Mouse (Mus musculus): ENCODE data around the gene Sbno1.
A peak's percentile ranks its signal among the peaks of the same experiment; 100 is the strongest.

Gene Sbno1

DNA sequence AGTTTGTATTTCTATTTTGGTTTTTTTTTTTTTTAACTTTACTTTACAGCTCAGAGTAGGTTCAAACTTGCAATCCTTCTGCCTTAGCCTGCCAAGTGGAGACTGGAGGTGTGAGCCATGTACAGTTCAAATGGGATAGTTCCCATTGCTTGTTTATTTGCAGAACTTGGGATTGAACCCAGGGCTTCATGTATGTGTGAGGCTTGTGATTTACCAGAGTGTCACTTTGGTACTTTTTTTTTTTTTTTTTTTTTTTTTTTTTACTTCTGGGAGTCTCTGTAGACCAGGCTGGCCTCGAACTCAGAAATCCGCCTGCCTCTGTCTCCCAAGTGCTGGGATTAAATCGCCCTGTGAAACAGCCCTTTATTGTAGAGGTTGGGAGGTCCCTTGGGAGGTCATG lies 18.4 kb upstream of the Sbno1 start:
- DNase-seq (ENCODE audit: low read depth, low spot score) = no peak

DNA sequence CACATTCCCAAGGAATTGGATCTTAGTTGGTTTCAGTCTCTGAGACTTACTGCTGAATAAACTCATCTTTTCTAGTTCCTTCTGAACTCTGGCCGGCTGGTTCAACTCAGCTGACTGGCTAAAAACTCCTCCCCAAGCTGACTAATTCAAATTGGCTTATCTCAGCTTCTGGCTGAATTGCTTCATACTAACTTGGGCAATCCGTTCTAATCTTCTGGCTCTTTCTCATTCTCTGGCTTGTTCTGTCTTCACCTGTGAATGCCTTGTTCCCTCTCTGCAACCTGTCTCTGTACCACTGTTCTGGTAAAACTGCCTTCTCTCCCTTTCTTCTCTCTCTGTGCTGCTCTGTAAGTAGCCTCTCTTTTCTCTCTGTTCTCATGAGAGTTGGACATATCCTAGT lies 16.8 kb upstream of the Sbno1 start:
- no peak for DNase-seq (ENCODE audit: low read depth, low spot score)

DNA sequence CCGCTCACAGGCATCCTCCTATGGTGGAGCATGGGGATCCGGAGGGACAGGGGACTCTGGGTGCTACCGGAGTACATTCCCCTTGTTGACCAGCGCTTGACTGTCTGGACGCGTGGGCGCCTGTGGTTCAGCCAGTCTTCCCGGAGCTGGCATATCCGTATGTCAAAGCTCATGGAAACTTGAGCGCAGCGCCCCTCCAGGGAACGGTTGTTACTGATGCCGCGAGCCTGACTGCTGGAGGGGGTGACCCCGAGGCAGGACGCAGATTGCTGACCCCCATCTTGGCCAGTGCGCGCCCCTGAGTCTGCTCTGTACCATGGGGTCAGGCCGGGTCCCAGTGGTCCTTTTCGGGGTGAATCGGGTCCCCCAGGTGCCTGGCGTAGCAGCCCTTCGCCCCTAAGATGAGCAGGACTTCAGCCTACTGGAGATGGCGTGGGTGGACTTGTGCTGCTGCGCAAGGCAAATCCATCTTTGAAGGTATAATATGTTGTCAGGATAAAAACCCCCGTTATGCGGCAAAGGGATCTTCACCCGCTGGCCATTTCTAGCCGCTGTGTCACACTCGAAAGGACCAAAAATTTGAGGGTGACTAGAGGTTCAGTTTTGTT lies 14.4 kb upstream of the Sbno1 start:
- peak; percentile 81 for DNase-seq (ENCODE audit: low read depth, low spot score)

DNA sequence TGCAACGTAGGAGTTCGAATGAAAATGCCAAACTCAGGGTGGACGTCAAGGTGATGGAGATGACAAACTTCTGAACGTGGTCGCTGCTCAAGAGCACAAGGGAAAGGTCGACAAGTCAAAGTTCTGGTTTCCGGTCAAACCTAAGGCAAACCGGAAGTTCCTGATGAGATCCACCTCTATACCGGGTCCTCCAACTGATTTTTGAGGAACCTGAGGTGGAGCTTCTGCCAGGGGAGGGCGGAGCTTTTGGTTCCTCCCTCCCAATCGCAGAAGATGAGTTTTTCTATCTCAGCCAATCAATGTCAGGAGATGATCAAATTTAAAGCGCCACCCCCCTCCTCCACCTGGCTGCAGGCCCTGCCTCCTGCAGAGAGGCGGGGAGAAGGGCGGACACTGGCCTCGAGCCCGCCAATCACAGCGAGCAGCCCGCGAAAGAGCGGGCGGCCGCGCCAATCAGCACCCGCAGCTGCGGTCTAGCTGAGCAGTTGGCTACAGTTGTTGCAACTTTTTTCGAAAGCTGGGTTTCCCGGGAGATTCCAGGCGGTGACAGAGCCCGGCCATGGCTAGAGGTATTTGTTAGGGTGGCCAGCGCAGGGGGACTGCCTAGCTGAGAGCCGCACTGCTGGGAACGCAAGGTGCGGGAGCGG lies 13.8 kb upstream of the Sbno1 start, which contains the start of gene Kmt5a:
TSS of gene Kmt5a (plus strand) at position 484 of the 647 bp plus-strand sequence.
- peak; percentile 97 for DNase-seq (ENCODE audit: low read depth, low spot score)

DNA sequence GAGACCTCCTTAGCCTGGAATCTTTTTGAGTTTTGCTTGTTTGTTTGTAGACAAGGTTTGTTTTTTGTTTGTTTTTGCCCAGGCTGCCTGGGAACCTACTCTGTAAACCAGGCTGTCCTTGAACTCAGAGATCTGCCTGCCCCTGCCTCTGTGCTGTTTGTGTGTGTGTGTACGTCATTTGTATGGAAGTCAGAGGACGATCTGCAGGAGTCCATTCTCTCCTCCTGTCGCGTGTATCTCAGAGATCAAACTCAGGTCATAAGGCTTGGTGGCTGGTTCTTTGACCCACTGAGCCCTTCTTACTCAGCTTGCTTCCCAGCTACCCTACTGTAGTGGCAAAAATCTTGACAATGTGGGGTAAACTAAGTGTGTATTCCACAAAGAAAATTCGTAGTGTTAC lies 12.9 kb upstream of the Sbno1 start:
- DNase-seq (ENCODE audit: low read depth, low spot score) = no peak

DNA sequence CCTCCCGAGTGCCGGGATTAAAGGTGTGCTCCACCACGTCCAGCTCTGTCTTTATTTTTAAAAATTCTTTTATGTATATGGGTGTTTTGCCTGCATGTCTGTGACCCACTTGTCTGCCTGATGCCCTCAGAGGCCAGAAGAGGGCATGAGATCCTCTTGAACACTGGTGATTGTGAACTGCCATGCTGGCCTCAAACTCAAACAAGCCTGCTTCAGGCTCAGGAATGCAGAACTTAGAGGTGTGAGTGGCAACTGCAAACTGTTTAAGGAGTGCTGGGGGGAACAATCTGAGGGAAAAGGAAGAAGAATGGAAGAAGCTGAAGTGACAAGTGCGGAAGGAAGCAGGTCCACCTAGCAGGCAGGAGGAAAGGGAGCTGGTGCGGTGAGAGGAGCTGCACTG lies 12.4 kb upstream of the Sbno1 start:
- no peak for DNase-seq (ENCODE audit: low read depth, low spot score)

DNA sequence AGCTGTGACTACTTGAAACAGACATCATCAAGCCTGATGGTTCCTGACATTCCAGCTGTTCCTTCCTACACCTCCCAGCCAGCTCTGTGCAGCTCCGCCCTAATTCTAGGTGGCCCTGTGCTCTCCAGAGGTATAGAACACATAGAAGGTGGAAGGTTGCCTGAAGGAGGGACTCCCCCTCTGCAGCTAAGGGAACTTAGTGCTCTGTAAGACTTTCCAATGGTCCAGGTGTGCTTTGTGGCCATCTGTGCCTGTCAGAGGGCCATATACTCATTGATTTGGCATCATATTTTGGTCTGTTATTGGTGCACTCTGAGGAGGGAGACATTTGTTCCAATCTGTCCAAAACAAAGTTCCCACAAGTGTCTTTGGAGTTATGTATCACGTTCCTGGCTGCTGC lies 7.2 kb upstream of the Sbno1 start:
- no peak for DNase-seq (ENCODE audit: low read depth, low spot score)

DNA sequence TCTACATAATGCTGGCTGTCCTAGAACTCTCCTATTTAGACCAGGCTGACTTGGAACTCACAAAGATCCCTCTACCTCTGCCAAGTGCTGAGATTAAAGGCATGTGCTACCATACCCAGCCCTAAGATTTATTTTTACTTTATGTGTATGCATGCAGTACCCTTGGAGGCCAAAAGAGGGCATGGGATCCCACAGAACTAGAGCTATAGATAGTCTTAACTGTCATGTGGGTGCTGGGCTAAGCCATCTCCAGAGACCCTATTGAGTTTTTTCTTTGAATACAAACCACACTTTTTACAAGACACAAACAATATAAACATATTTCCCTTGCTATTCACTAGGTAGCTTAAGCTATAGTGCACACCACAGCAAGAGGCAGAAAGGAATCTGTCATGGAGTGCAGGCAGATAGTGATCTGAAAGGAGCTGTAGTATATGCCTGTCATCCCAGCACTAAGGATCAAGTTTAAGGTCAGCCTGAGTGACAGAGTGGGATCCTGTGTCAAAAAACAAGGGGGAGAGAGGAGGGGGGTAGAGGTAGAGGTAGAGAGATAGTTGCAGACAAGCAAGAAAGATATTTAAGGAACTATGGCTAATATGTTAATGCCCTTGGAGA lies 6.7 kb upstream of the Sbno1 start:
- DNase-seq (ENCODE audit: low read depth, low spot score) = peak; percentile 69

DNA sequence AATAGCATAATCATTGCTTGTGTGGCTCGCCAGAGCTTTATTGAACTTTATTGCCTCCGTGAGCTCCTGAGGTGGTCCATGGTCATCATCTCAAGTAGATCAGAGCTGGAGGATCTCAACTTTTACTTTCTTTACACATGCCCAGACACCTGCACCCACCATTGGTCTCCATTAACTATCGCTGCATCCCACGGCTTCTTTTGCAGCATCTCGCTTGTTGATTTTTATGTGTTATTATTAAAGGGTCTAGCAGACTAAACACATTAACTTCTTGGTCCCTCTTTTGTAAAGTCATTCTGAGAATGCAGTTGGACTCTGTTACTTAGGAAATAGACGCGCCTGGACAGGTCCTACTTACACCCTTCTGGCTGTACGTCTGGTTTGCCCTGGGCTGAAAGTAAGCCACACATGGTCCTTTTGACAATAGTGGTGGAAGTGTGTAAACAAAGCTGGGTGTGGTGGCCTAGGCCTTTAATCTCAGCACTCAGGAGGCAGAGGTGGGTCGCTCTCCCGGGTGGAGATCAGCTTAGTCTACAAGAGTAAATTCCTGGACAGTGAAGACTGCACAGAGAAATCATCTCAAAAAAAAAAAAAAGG lies 772 bp upstream of the Sbno1 start:
- DNase-seq (ENCODE audit: low read depth, low spot score) = no peak

DNA sequence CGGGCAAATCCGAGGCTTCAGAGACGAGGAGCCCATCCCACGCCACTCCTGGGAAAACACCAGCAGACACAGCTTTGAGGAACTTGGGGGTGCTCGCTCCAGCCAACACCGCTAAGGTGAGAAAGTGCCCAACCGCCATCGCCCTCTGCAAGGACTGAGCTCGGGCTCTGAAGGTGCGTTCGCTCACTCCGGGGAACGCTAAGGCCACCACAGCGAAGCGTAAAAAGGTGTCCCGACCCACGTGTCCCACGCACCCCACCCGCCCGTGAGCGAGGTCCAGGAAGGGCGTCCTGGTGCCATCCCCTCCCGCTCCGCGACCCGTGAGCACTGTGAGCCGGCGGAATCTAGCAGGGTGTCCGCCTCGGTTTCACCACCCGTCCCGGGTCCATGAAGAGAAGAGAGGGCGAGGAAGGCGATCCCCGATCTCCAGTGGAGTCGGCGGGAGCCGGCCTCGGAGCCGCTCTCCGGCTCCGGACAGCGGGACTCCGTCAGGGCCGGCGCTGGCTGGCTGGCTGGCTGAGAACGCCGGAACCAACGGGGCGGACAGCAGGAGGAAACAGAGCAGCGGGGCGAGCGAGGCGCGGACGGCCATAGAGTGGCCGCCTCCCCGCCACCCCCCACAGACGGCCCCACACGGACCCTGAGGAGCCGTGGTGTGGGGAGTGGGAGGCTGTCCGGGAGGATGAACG lies 934 bp downstream of the Sbno1 start:
- DNase-seq (ENCODE audit: low read depth, low spot score) = no peak

DNA sequence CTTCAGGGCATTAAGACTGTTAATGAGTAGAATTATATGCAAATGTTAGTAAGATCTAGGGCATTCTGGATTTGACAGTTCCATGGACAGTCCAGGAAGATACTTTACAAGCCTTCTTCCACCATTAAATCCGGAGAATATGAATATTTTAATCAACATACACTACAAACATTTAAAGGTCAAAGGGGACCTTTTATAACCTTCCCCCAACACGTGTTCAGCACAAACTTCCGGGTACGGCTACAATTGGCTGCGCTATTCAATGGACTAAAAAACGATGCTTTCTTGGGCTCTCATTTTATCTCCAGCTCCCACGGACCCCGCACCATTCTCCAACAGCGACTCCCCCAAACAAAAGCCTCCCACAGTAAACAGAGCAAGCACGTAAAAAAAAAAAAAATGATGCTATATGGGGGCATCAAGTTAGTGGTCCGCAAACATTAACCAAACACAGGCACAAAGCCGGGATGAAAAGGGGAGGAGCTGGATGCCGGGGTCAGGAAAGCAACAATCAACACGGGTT lies 1.5 kb downstream of the Sbno1 start:
- peak; percentile 25 for DNase-seq (ENCODE audit: low read depth, low spot score)

DNA sequence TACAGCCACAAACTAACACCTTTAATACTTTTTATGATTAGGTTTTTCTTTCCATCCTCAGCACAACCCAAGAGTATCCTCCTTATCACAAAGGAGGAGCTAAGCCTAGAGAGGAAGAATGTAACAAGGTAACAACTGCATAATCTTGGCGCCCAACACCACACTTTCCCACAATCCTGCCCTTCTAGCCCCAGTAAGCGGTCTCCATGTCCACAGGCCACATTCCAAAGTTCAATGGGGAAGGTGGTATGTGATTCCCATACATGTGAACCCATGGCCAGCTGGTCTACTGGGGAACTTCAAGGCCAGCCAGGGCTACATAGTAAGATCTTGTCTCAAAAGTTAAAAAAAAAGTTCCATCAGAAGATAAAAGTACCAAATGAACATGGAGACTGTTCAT lies 4.0 kb downstream of the Sbno1 start:
- DNase-seq (ENCODE audit: low read depth, low spot score) = no peak

DNA sequence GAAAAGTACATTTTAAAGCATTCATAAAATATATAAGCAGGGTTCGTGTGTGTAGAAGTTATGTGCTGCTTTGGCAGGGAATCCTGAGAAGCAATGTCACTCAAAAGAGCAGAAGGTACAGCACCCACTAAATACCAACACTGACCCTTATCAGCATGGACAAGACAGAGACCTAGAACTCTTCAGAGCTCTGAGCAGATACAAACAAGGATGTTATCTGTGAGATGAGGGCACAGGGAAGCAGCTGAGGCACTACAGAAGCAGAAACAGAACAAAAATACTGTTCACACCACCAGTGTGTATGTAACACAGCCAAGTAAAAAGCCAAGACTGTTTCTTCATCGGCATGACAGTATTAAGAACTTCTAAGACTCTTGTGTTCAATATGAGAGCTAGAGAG lies 6.9 kb downstream of the Sbno1 start:
- DNase-seq (ENCODE audit: low read depth, low spot score) = no peak

DNA sequence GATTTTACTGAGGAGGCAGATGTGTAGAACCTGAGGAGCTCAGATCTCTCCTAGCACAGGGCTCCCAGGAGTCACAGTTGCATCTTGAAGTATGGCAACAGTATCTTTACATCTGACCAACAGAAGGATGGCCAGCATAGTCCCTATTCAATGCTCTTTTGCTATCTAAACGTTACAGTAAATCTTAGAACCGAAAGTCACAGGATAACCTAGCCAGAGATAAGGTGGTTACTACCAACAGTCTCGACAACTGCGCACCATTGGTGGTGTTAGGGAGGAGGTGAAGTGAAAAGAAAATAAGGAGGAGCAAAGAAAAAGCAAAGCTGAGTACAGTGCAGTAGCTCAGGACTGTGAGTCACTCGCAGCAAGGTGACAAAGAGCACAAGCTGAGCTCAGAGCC lies 13.6 kb downstream of the Sbno1 start:
- DNase-seq (ENCODE audit: low read depth, low spot score) = no peak

DNA sequence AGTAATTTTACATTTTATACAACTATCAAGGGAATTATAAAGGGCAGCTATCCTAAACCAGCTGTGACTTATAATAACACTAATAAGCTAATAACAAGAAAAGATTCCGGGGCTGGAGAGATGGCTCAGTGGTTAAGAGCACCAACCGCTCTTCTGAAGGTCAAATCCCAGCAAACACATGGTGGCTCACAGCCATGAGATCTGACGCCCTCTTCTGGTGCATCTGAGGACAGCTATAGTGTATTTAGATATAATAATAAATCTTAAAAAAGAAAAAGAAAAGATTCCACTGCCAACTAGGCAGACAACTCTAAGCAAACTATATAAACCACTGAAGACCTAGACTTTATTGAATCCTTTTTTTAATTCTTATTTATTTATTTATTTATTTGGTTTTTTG lies 15.0 kb downstream of the Sbno1 start:
- no peak for DNase-seq (ENCODE audit: low read depth, low spot score)

DNA sequence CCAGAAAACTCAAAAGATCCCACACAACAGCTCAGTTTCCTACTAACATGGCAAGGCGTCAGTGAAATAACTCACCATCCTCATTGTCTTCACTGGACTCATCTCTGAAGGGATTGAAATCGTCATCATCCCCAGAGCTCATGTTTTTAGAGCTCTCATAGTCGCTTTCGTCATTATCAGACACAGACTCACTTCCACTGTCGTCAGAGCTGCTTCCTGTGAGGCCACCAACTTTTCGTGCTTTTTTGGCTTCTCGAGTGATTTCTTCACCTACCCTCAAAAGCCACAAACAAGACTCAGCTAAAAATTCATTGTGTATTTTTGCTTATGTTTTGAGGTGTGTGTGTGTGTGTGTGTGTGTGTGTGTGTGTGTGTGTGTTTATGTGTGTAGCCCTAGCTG lies 32.1 kb downstream of the Sbno1 start:
- no peak for DNase-seq (ENCODE audit: low read depth, low spot score)

DNA sequence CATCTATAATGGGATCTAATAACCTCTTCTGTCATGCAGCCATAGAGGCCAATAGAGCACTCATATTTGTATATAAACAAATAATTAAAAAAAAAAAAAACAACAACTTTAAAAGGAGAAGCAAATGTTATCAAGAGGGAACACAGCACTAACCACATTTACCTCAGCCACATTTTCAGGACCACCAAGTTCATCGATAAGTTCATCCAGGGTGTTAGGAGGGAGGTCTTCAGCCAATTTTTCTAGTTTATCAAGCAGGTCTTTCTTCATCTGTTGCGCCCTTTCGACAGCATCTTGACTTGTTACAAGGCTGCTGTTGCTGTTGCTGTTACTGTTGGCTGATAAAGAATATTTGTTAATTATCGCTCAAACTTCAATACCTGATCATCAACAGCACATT lies 33.4 kb downstream of the Sbno1 start:
- DNase-seq (ENCODE audit: low read depth, low spot score) = no peak

DNA sequence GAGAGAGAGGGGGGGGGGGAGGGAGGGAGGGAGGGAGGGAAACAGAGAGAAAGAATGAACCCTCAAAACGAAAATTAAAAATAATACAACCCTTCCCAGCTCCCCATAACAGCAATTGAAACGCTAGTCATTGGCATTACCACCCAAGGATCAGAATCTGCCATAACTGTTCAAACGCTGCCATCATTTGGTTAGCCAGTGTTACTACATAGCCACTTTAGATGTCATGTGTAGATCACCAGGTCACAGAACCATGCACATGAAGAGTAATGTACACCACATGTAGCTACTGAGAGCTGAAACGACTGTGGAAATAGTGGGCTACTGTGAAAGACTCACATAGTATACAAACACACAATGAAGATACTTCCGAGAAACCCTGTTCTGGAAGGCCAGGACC lies 37.9 kb downstream of the Sbno1 start:
- no peak for DNase-seq (ENCODE audit: low read depth, low spot score)

DNA sequence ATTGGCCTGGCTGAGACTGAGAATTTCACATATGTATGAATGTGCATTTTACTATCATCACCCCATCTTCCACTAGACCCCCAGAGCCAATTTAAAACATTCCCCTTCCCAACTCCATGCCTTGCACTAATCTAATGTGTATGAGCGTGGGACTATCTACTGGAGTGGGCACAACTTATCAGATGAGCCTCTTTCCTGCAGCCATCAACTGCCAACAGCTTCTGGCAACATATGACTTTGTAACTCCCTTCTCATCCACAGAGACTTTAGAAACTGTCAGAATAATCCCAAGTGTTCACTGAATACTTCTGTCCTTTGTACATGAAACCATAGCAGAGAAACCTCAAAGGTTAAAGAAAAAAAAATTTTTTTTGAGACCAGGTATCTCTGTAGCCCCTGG lies 45.7 kb downstream of the Sbno1 start:
- DNase-seq (ENCODE audit: low read depth, low spot score) = no peak

DNA sequence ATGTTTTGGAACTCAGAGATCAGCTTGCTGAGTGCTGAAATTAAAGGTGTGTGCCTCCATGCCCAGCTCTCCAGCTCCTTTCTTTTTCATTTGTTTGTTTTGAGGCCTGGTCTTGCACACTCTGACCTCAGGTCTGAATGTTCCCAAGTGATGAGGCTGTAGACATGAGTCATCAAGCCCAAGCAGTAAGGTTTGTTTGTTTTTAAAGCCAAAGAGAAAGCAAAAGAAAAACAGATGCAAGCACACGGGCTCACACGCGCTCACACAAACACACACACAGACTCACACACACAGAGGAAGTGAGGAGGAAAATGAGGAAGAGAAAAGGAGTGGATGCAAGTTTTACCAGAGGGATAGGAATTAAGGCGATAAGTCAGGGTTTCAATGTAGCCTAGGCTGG lies 48.7 kb downstream of the Sbno1 start:
- no peak for DNase-seq (ENCODE audit: low read depth, low spot score)

DNA sequence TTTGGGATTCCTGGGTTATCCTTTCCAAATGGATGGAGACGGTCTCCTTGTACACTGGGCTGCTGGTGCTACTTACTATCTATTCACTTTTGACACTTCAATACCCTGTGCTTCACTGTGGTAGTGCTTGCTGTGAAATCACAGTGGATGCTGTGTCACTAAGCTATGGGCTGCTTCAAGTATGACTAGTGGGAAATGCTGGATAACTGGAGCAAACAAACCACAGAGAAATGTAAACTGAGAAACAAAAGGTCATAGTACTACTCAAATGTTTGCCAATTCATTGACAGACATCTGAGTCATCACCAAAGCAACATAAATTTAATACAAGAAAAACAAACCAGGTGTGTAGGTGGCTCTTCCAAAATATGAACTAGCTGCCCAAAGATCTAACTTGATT lies 49.4 kb downstream of the Sbno1 start:
- DNase-seq (ENCODE audit: low read depth, low spot score) = no peak

DNA sequence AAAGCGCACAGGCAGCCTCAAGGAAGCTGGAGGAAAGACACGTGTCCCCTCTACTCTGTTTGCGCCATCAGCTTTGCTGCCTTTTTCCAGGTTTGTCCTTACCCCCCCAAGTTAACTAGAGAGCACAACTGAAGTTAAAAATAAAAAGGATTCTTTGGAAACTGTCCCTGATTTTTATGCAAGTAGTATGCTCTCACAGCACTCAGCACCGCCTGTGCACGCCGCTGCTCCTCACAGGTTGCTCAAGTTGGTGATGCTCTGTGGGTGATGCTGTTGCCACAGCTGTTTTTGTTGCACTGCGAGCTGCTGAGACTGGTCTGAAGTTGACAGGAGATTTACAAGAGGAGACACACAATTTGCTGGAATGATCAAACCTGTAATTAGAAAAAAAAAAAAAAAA lies 51.5 kb downstream of the Sbno1 start:
- no peak for DNase-seq (ENCODE audit: low read depth, low spot score)
